Mouse (Mus musculus) regulatory T cell (primary cell): ENCODE measurements at regions not wholly inside any gene's neighbourhood (a gene's known extent, or its start where the extent isn't known, plus 50 kb on each side); places are given as distances from the start of the nearest gene placed in this dataset.

Experiments
- in situ Hi-C: fragments of 300-600 bp; cut with MboI, MseI; formaldehyde crosslinking; loops from one replicate; pipeline ENCODE4 v1.15.1; 2025; ENCODE audit warnings: high pct_unique_total_duplicates

GRCm38 (mm10) chr10:54448352-54449043 is 372.1 kb upstream of the Man1a start:
- in situ Hi-C loops: no loop called here

GRCm38 (mm10) chr10:54403223-54403926 is 327.0 kb upstream of the Man1a start:
- in situ Hi-C loops: loop anchor here (10.0 kb wide), 1 partner anchor 341 kb away; no protein-coding TSS in a partner anchor

- in situ Hi-C loops: loop anchor here (10.0 kb wide), 1 partner anchor 1249 kb away; no protein-coding TSS in a partner anchor
Observed at GRCm38 (mm10) chr10:54383751-54384150, 307.3 kb upstream of the Man1a start.

GRCm38 (mm10) chr10:54381530-54381929 is 305.1 kb upstream of the Man1a start:
- in situ Hi-C loops: loop anchor here (10.0 kb wide), 1 partner anchor 1247 kb away; no protein-coding TSS in a partner anchor

GRCm38 (mm10) chr10:54369158-54369557 is 292.7 kb upstream of the Man1a start:
- in situ Hi-C loops: no loop called here

GRCm38 (mm10) chr10:54365315-54365714 is 288.9 kb upstream of the Man1a start:
- in situ Hi-C loops: no loop called here

GRCm38 (mm10) chr10:54337234-54337633 is 260.8 kb upstream of the Man1a start:
- in situ Hi-C loops: no loop called here
